Mouse (Mus musculus) lung, embryonic 14.5 days (tissue): ENCODE results near the gene Slc38a9. TPM values are rescaled to one million over a fixed set of nuclear protein-coding genes. Genes with fewer than 3 reads are reported as not detected.

ENCODE experiments used
- ATAC-seq: fragments of 200-750 bp; cut with Nextera tagmentation; 2 replicates; pipeline ENCODE4 v1.8.0; 2017; ENCODE audit warnings: mild to moderate bottlenecking, moderate TSS enrichment, moderate library complexity; ENCODE audit not compliant: insufficient read depth
- DNase-seq: peaks from one replicate; pipeline ENCODE4 v3.0.0-alpha.2; 2015
- H3K27ac ChIP-seq: fragments of 300-500 bp; sonication (generic); 2 replicates; pipeline ENCODE4 v1.5.1; 2014; ENCODE audit warnings: low read depth, mild to moderate bottlenecking, moderate library complexity
- H3K27me3 ChIP-seq: fragments of 300-500 bp; sonication (generic); 2 replicates; pipeline ENCODE4 v1.6.1; 2014; ENCODE audit warnings: low read length, control low read depth; ENCODE audit not compliant: insufficient read depth
- H3K36me3 ChIP-seq: fragments of 300-500 bp; sonication (generic); 2 replicates; pipeline ENCODE4 v1.6.1; 2014; ENCODE audit warnings: control low read depth; ENCODE audit not compliant: insufficient read depth
- H3K4me1 ChIP-seq: fragments of 300-500 bp; sonication (generic); 2 replicates; pipeline ENCODE4 v1.6.1; 2014; ENCODE audit warnings: antibody characterized with exemption, control low read depth; ENCODE audit not compliant: insufficient read depth
- H3K4me2 ChIP-seq: fragments of 300-500 bp; sonication (generic); 2 replicates; pipeline ENCODE4 v1.6.1; 2014; ENCODE audit warnings: mild to moderate bottlenecking
- H3K4me3 ChIP-seq: fragments of 300-500 bp; sonication (generic); 2 replicates; pipeline ENCODE4 v1.5.1; 2014; ENCODE audit warnings: low read depth, low read length
- H3K9ac ChIP-seq: fragments of 300-500 bp; sonication (generic); 2 replicates; pipeline ENCODE4 v1.6.1; 2014
- H3K9me3 ChIP-seq: fragments of 300-500 bp; sonication (generic); 2 replicates; pipeline ENCODE4 v1.6.1; 2016; ENCODE audit warnings: low read depth, low read length, control low read depth
- CTCF ChIP-seq: IDR thresholded peaks from 2 replicates; pipeline ENCODE4 v1.5.1; 2016; ENCODE audit warnings: antibody characterized with exemption, low read depth
- whole genome bisulfite sequencing: fragments of 180-500 bp; shearing (Covaris S2); extraction: QIAGEN DNeasy Blood & Tissue Kit; methylation state at CpG from one replicate; pipeline ENCODE4 v1.1.7; 2014; 5-methylcytosine and 5-hydroxymethylcytosine counted together
- polyA plus RNA-seq: library from polyadenylated mRNA; unstranded; fragments of >200 nt; fragmentation: Nextera tagmentation; extraction: Ambion mirVana; gene quantifications from 2 replicates; pipeline ENCODE4 v1.2.1, GENCODE M21; 2014

Gene Slc38a9
- polyA plus RNA-seq, 1 experiment from 2014 or later, result 13.1 TPM

DNA sequence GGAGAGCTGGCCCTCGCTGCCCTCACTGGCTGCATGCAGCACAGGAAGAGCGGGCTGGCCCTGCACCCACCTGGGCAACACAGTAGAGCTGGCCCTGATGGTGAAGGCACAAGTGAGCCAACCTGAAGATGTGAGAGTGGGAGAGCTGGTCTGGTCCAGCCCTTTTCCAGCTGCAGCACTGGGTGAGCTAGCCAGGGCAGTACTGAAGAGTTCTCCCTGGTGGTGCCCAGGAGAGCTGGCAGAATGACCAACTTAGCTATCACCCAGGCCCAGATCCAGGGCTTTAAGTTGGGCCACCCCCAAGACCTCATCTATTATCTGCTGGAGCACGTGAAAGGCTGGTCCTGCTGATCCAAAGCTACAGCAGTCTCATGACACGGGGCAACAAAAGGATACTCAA, 21.4 kb upstream of the Slc38a9 start:
- H3K4me1 ChIP-seq, result no peaks in the 10 kb centered on the region
- ATAC-seq (no peak), DNase-seq (no peak)
- H3K9me3 ChIP-seq, result no peaks in the 10 kb centered on the region
- WGBS, result 59% methylated on average over 4 of the region's 4 CpGs
- H3K36me3 ChIP-seq, result no peaks in the 10 kb centered on the region
- H3K4me2 ChIP-seq, result no peak overlapping the region
- no peak overlapping the region for H3K9ac ChIP-seq
- TF ChIP-seq CTCF, result no peak
- no peaks in the 10 kb centered on the region for H3K27me3 ChIP-seq
- H3K4me3 ChIP-seq, result no peak overlapping the region
- no peak overlapping the region for H3K27ac ChIP-seq

GRCm38 (mm10) chr13:112642897-112643296, 17.7 kb upstream of the Slc38a9 start:
- Histone ChIP-seq H3K36me3 (no peaks in the 10 kb centered on the region), H3K4me1 (no peaks in the 10 kb centered on the region), H3K4me2 (no peak overlapping the region), H3K9ac (no peak overlapping the region), H3K9me3 (no peaks in the 10 kb centered on the region), H3K4me3 (no peak overlapping the region), H3K27me3 (no peaks in the 10 kb centered on the region), H3K27ac (no peak overlapping the region)
- TF ChIP-seq CTCF, result no peak
- DNase-seq, result no peak
- 88% methylated on average over 3 of the region's 3 CpGs for WGBS
- ATAC-seq, result no peak

DNA sequence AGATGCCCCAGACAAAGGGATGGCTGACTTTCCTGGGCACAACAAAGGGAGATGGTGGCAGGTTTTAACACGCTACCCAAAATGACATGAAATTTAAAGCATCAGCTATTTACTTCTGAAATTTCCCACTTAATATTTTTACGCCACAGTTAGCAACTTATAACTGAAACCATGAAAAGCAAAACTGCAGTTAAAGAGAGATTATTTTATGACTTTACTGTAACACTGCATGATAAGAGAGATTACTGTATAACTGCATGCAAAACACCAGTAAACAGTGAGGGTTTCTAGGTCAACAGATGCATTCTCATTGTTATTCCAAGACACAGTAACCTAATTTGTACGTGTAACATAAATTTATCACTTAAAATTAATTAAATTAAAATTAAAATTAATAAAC, 15.6 kb upstream of the Slc38a9 start:
- no peak for TF ChIP-seq CTCF
- no peak for ATAC-seq
- no peaks in the 10 kb centered on the region for H3K27me3 ChIP-seq
- H3K9ac ChIP-seq, result no peak overlapping the region
- no peaks in the 10 kb centered on the region for H3K9me3 ChIP-seq
- no peak for DNase-seq
- H3K27ac ChIP-seq, result no peak overlapping the region
- 84% methylated on average over 3 of the region's 3 CpGs for WGBS
- H3K4me1 ChIP-seq, result no peaks in the 10 kb centered on the region
- H3K4me3 ChIP-seq, result no peak overlapping the region
- no peak overlapping the region for H3K4me2 ChIP-seq
- H3K36me3 ChIP-seq, result no peaks in the 10 kb centered on the region

DNA sequence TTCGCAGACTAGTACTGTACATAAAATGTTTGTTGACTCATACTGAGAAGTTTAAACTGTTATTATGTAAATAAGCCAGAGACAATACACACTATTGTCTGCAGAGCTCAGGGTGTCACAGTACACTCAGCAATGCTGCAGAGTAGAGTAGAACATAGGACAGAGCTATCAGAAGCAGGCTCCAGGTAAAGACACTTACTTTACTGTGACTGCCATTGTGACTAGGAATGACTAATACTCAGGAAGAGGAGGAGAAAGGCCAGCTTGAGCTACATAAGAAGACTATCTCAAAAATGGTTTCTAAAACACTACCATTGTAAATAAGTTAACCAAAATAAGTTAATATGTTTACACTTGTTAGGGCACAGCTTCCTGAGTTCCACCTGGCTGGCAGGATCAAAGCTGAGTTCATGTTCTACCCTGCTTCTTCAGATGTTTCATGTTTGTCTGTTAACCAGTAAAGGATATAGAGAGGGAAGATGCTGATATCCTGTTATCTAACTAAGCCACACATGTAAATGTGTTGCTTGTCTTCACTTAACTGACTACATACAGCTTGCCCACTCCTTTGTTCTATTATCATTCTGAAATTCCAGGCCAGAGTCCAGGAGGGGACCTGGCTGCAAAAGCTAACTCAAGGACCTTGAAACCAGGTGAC, 14.9 kb upstream of the Slc38a9 start:
- no peaks in the 10 kb centered on the region for H3K9me3 ChIP-seq
- no peaks in the 10 kb centered on the region for H3K27me3 ChIP-seq
- no peaks in the 10 kb centered on the region for H3K4me1 ChIP-seq
- H3K4me3 ChIP-seq, result no peak overlapping the region
- no peak for ATAC-seq
- no peak overlapping the region for H3K9ac ChIP-seq
- TF ChIP-seq CTCF, result no peak
- WGBS, result 87% methylated on average over 1 of the region's 1 CpGs
- H3K36me3 ChIP-seq, result no peaks in the 10 kb centered on the region
- no peak overlapping the region for H3K27ac ChIP-seq
- DNase-seq, result no peak
- no peak overlapping the region for H3K4me2 ChIP-seq

DNA sequence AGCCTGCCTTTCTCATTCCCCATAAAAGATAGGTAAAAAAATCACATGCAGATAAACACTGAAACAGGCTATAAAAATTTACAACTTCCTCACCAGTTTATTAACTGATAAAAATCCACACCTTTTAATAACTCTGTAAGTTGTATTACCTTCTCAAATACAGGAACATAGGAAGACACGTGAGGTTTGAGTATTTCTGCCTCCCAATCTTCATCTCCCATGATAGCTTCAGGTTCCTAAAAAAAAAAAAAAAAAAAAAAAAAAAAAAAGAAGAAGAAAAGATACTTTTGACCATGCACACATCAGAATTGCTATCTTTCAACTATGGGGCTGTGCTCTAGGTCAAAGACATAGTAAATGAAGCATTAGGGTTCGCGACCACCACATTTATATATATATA, 9.4 kb upstream of the Slc38a9 start:
- Histone ChIP-seq H3K4me2 (no peak overlapping the region), H3K4me1 (no peaks in the 10 kb centered on the region), H3K27me3 (no peaks in the 10 kb centered on the region), H3K36me3 (no peaks in the 10 kb centered on the region), H3K27ac (no peak overlapping the region), H3K9ac (no peak overlapping the region), H3K9me3 (peaks cover 10% of the 10 kb centered on the region; the same call in 1 of the 2 replicates), H3K4me3 (no peak overlapping the region)
- no peak for DNase-seq
- 89% methylated on average over 3 of the region's 3 CpGs for WGBS
- ATAC-seq, result no peak
- no peak for TF ChIP-seq CTCF

- no peak for DNase-seq
- no peak for ATAC-seq
- 68% methylated on average over 45 of the region's 45 CpGs for WGBS
- no peak within 1 kb of the TSS for H3K9ac ChIP-seq
- H3K27me3 ChIP-seq, result no peaks in the 10 kb centered on the region
- no peak within 1 kb of the TSS for H3K4me2 ChIP-seq
- TF ChIP-seq CTCF, result no peak
- no peaks in the 10 kb centered on the region for H3K36me3 ChIP-seq
- no peak within 1 kb of the TSS for H3K4me3 ChIP-seq
- no peak within 1 kb of the TSS for H3K27ac ChIP-seq
- no peaks in the 10 kb centered on the region for H3K4me1 ChIP-seq
- peaks cover 10% of the 10 kb centered on the region; the same call in 1 of the 2 replicates for H3K9me3 ChIP-seq
Observed at GRCm38 (mm10) chr13:112652205-112652604, 8.3 kb upstream of the Slc38a9 start, which contains the start of gene Ddx4. TSS of gene Ddx4 (minus strand) at chr13:112652475.

DNA sequence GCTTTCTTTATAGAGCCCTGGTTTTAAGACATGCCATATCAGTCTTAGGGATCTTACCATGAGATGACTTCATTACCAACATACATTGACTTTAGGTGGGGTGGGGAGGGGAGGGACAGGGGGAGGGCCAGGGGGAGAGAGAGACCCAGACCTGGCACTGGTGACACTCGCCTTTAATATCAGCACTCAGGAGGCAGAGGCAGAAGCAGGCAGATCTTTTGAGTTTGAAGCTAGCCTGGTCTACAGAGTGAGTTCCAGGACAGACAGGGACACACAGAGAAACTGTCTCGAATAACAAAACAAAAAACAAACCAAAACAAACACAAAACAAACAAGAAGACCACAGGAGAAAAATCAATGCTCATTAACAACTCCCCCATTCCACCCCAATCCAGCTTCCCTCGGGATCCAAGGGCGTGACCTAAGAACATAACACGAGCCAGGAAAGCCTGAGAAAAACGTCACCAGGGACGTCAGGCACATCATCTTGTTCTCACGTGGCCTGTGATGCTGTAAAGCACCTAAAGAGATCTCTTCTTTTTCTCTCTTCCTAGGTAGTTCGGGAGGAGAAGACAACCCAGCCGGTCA, 471 bp upstream of the Slc38a9 start:
- 1% methylated on average over 10 of the region's 10 CpGs for WGBS
- H3K27me3 ChIP-seq, result no peaks in the 10 kb centered on the region
- no peaks in the 10 kb centered on the region for H3K9me3 ChIP-seq
- DNase-seq, result no peak
- ATAC-seq, result peak; percentile 20; the same call in 1 of the 2 replicates
- peak overlapping the region; percentile 78 for H3K9ac ChIP-seq
- H3K4me1 ChIP-seq, result no peaks in the 10 kb centered on the region
- H3K4me2 ChIP-seq, result peak overlapping the region; percentile 88
- TF ChIP-seq CTCF, result no peak
- H3K27ac ChIP-seq, result no peak overlapping the region
- H3K4me3 ChIP-seq, result peak overlapping the region; percentile 68
- no peaks in the 10 kb centered on the region for H3K36me3 ChIP-seq
